Mouse (Mus musculus) liver, embryonic 16.5 days (tissue): ENCODE measurements around the gene Maml3. TPM values are rescaled to one million over a fixed set of nuclear protein-coding genes. Genes with fewer than 3 reads are reported as not detected.

Experiments used
- ATAC-seq: fragments of 200-750 bp; cut with Nextera tagmentation; 2 replicates; pipeline ENCODE4 v1.8.0; 2017; ENCODE audit warnings: low read depth, mild to moderate bottlenecking, moderate number of reproducible peaks, moderate library complexity
- H3K27ac ChIP-seq: fragments of 300-500 bp; sonication (generic); 2 replicates; pipeline ENCODE4 v1.5.1; 2014; ENCODE audit warnings: mild to moderate bottlenecking, low read length
- H3K27me3 ChIP-seq: fragments of 300-500 bp; sonication (generic); 2 replicates; pipeline ENCODE4 v1.6.1; 2014; ENCODE audit warnings: low read depth, low read length, mixed read lengths; ENCODE audit not compliant: control insufficient read depth, insufficient read depth
- H3K36me3 ChIP-seq: fragments of 300-500 bp; sonication (generic); 2 replicates; pipeline ENCODE4 v1.6.1; 2014; ENCODE audit warnings: mild to moderate bottlenecking; ENCODE audit not compliant: control insufficient read depth, insufficient read depth
- H3K4me1 ChIP-seq: fragments of 300-500 bp; sonication (generic); 2 replicates; pipeline ENCODE4 v1.6.1; 2014; ENCODE audit warnings: low read depth, low read length, mixed read lengths; ENCODE audit not compliant: control insufficient read depth
- H3K4me2 ChIP-seq: fragments of 300-500 bp; sonication (generic); 2 replicates; pipeline ENCODE4 v1.6.1; 2014; ENCODE audit warnings: low read depth, low read length, mixed read lengths
- H3K4me3 ChIP-seq: fragments of 300-500 bp; sonication (generic); 2 replicates; pipeline ENCODE4 v1.5.1; 2014; ENCODE audit warnings: low read depth, mild to moderate bottlenecking, low read length
- H3K9ac ChIP-seq: fragments of 300-500 bp; sonication (generic); 2 replicates; pipeline ENCODE4 v1.6.1; 2014; ENCODE audit warnings: low read depth, low read length
- H3K9me3 ChIP-seq: fragments of 300-500 bp; sonication (generic); replicated peaks from 2 replicates; pipeline ENCODE4 v1.6.1; 2016; ENCODE audit warnings: low read length; ENCODE audit not compliant: control insufficient read depth
- WGBS: fragments of 180-500 bp; shearing (Covaris S2); extraction: QIAGEN DNeasy Blood & Tissue Kit; methylation state at CpG from one replicate; pipeline ENCODE4 v1.1.7; 2014; ENCODE audit not compliant: insufficient replicate concordance; 5-methylcytosine and 5-hydroxymethylcytosine counted together
- polyA plus RNA-seq: library from polyadenylated mRNA; unstranded; fragments of >200 nt; fragmentation: Nextera tagmentation; extraction: Ambion mirVana; gene quantifications from 2 replicates; pipeline ENCODE4 v1.2.1, GENCODE M21; 2015

Gene Maml3
- polyA plus RNA-seq, 1 experiment from 2014 or later = 0.78 TPM

DNA sequence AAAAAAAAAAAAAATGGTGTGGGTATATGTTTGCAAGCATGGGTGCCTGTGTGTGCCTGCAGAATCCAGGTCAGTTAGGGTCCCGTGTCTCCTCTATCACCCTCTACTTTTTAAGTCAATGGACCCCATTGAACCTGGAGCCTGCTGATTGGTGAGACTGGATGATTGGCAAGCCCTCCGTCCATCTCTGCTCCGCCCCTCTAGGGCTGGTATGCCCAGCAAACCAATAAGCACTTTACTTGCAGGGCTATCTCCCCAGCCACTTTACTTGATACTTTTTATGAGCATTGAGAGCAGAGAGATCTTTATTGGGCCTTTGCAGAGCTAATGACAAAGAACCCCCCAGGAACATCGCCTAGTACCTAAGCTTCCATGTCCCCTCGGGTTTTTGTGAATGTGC lies 390.4 kb downstream of the Maml3 start:
- no peaks in the 10 kb centered on the region for H3K36me3 ChIP-seq
- H3K9me3 ChIP-seq = no peaks in the 10 kb centered on the region

DNA sequence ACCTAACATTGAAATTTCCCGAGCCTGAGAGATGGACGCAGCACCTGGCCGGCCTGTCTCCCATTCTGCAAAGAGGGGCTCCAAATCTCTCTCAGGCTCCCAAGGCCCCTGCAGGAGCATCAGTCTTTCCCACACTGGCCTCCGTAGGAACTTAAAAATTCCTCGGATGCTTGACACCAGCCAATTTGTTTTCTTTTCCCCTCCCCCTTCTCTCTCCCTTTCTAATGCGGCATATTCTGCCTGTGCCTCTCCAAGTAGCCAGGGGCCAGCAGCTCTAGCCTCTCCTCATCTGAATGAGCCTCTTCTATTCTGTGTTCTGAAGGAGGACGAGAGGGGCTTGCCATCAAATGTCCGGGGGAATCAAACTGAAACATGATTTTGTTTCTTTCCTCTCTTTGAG lies 391.6 kb downstream of the Maml3 start:
- Histone ChIP-seq H3K27ac (no peak overlapping the region), H3K4me2 (no peak overlapping the region), H3K9ac (no peak overlapping the region)

More for the DNA sequence above, 390.4 kb downstream of the Maml3 start:
- Histone ChIP-seq H3K4me2 (no peak overlapping the region), H3K27me3 (no peaks in the 10 kb centered on the region), H3K9ac (no peak overlapping the region), H3K4me1 (peaks cover 14% of the 10 kb centered on the region), H3K4me3 (no peak overlapping the region), H3K27ac (no peak overlapping the region)
- ATAC-seq = no peak
- WGBS = 56% methylated on average over 5 of the region's 5 CpGs

DNA sequence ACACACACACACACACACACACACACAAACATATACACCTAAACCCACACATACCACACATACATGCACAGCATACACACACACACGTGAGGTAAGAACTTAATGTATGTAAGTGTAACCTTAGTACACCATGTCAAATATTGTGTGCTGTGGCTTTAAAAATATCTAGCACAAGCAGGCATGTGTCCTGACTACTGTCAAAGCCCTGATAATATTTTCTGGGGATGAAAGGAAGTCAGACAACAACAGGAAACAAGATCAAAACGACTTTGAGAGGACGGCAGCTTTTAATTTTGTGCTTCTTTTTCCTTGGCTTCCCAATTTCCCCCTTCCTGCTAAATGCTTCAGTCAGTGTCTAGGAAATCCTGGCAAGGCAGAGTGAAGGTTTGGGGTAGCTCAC lies 392.5 kb downstream of the Maml3 start:
- H3K36me3 ChIP-seq = no peaks in the 10 kb centered on the region
- H3K27ac ChIP-seq = no peak overlapping the region
- no peak overlapping the region for H3K9ac ChIP-seq
- H3K27me3 ChIP-seq = no peaks in the 10 kb centered on the region
- 7% methylated on average over 3 of the region's 3 CpGs for WGBS
- ATAC-seq = peak; percentile 48
- H3K4me2 ChIP-seq = no peak overlapping the region; the same call in 1 of the 2 replicates
- H3K4me1 ChIP-seq = peaks cover 20% of the 10 kb centered on the region
- H3K9me3 ChIP-seq = no peaks in the 10 kb centered on the region
- no peak overlapping the region for H3K4me3 ChIP-seq

More for the DNA sequence above, 391.6 kb downstream of the Maml3 start:
- Histone ChIP-seq H3K4me3 (no peak overlapping the region), H3K36me3 (no peaks in the 10 kb centered on the region), H3K4me1 (peaks cover 20% of the 10 kb centered on the region), H3K27me3 (no peaks in the 10 kb centered on the region), H3K9me3 (no peaks in the 10 kb centered on the region)
- ATAC-seq = no peak
- WGBS = 50% methylated on average over 8 of the region's 8 CpGs

GRCm38 (mm10) chr3:51708746-51709411 lies 396.0 kb downstream of the Maml3 start:
- H3K27ac ChIP-seq = peak overlapping the region; percentile 43
- H3K9ac ChIP-seq = no peak overlapping the region
- ATAC-seq = peak; percentile 76
- peaks cover 20% of the 10 kb centered on the region for H3K4me1 ChIP-seq
- no peaks in the 10 kb centered on the region for H3K9me3 ChIP-seq
- peak overlapping the region; percentile 42 for H3K4me2 ChIP-seq
- H3K36me3 ChIP-seq = no peaks in the 10 kb centered on the region
- H3K4me3 ChIP-seq = peak overlapping the region; percentile 14; the same call in 1 of the 2 replicates
- 54% methylated on average over 21 of the region's 21 CpGs for WGBS
- no peaks in the 10 kb centered on the region for H3K27me3 ChIP-seq

DNA sequence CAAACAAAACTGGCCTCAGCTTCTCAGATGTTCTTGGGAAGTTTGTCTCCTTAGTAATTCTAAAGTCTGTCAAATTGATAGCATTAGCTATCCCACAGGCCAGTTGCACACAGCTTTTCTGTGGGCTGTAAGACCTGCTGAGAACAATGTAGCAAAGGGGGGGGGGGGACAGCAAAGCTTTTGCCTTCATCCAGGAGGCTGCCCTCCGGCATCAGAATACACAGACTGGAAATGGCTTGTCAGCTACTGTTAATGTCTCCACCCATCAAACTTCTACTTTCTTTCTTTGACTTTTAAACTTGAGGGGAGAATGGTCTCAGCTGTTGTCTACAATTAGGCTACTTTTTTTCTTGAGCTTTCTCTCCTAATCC lies 396.5 kb downstream of the Maml3 start:
- Histone ChIP-seq H3K9me3 (no peaks in the 10 kb centered on the region), H3K27ac (no peak overlapping the region), H3K9ac (no peak overlapping the region), H3K27me3 (no peaks in the 10 kb centered on the region), H3K4me3 (no peak overlapping the region), H3K36me3 (no peaks in the 10 kb centered on the region), H3K4me2 (no peak overlapping the region), H3K4me1 (peaks cover 18% of the 10 kb centered on the region)
- WGBS = 84% methylated on average over 1 of the region's 1 CpGs
- no peak for ATAC-seq

DNA sequence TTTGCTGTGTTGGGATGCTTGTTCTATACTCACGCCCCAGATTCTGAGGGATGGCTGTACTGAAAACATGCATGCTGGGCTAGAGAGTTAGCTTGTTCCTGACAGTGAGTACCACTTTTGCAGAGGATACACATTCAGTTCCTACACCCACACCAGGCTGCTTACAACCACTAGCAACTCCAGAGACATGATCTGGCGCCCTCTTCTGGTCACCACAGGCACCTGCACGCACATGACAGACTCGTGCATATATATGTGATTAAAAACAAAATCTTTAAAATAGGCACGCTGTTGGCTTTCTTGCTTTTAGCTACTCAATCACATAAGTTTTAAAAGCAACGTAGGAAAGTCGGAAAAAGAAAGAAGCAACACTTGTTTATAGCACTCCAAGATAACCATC lies 399.7 kb downstream of the Maml3 start:
- no peak overlapping the region for H3K4me3 ChIP-seq
- H3K36me3 ChIP-seq = no peaks in the 10 kb centered on the region
- H3K4me1 ChIP-seq = peaks cover 19% of the 10 kb centered on the region
- H3K27ac ChIP-seq = no peak overlapping the region
- H3K4me2 ChIP-seq = no peak overlapping the region
- no peak overlapping the region for H3K9ac ChIP-seq
- H3K27me3 ChIP-seq = no peaks in the 10 kb centered on the region; the same call in none of the 2 replicates
- ATAC-seq = no peak
- no peaks in the 10 kb centered on the region for H3K9me3 ChIP-seq
- WGBS = 64% methylated on average over 7 of the region's 7 CpGs

DNA sequence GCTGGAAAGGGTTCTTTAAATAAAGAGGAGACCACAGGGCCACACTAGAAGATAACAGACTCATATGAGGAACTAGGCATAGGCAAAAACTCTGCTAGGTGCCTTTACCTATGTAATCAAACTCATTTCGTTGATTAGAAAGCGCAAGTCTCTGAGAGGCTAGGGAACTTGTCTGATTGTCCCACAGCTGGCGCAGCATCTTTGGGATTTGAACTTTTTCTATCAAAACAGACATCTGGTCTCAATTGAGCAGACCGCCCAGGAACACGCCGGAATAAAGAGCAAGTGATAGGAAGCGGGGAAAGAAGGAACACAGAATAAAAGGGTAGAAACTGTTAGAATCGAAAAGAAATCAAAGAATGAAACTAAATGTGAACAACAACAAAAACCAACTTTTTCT lies 401.4 kb downstream of the Maml3 start:
- Histone ChIP-seq H3K4me1 (peaks cover 12% of the 10 kb centered on the region), H3K4me2 (no peak overlapping the region), H3K27me3 (no peaks in the 10 kb centered on the region; the same call in none of the 2 replicates), H3K36me3 (no peaks in the 10 kb centered on the region), H3K4me3 (no peak overlapping the region), H3K27ac (no peak overlapping the region), H3K9me3 (no peaks in the 10 kb centered on the region), H3K9ac (no peak overlapping the region)
- WGBS = 67% methylated on average over 8 of the region's 8 CpGs
- ATAC-seq = no peak

- H3K9me3 ChIP-seq = no peaks in the 10 kb centered on the region
- H3K27ac ChIP-seq = no peak overlapping the region
Observed at GRCm38 (mm10) chr3:51702701-51703286, 402.1 kb downstream of the Maml3 start.

DNA sequence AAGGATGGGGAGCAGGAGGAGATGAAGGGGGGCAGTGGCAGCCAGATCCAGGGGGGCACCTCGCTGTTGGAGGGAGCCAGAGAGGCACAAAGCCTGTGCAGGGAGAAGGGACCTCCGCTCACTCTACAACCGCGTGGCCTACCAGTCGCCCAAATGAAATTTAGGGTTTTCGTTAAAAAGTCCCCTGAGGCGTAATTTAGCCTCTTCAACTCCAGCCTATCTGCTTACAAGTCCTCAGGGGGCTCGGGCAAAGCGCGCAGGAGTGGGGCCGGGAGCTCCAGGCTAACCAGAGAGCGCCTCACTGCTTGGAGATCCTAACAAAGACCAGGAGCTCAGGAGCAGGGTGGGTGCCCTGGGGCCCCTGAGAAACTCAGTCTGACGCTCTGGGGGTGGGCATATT lies 402.9 kb downstream of the Maml3 start:
- Histone ChIP-seq H3K9ac (no peak overlapping the region), H3K9me3 (no peaks in the 10 kb centered on the region), H3K4me3 (no peak overlapping the region), H3K36me3 (no peaks in the 10 kb centered on the region), H3K4me1 (peaks cover 12% of the 10 kb centered on the region), H3K27me3 (no peaks in the 10 kb centered on the region; the same call in none of the 2 replicates), H3K27ac (no peak overlapping the region), H3K4me2 (peak overlapping the region; percentile 75)
- 19% methylated on average over 13 of the region's 13 CpGs for WGBS
- ATAC-seq = peak; percentile 19; the same call in 1 of the 2 replicates

More at GRCm38 (mm10) chr3:51702701-51703286, 402.1 kb downstream of the Maml3 start:
- 72% methylated on average over 8 of the region's 8 CpGs for WGBS
- Histone ChIP-seq H3K9ac (no peak overlapping the region), H3K4me1 (peaks cover 12% of the 10 kb centered on the region), H3K4me3 (no peak overlapping the region), H3K4me2 (no peak overlapping the region), H3K36me3 (no peaks in the 10 kb centered on the region), H3K27me3 (no peaks in the 10 kb centered on the region; the same call in none of the 2 replicates)
- ATAC-seq = no peak
